ENCODE assay signal across 11 mouse cellular contexts in the genomic region with DNA sequence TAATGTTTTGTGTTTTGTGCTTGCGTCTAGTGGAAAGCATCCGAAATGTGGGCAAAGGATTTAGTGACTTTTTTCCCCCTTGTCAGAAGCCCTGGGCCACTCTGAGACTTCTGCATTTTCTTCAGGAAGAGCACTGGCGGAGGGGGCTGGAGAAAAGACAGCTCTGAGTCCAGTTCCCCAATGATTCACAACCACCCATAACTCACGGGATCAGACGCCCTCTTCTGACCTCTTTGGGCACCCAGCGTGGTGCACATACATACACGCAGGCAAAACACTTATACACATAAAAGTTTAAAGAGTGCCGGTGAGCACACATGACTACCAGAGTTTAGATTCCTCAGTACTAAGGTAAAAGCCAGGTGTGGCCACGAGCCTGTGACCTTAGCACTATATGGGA. TPM values are rescaled to one million over a fixed set of nuclear protein-coding genes. Genes with fewer than 3 reads are reported as not detected.
DNase-seq lines count a peak whose midpoint lies in the region; ATAC-seq and TF ChIP-seq lines count a peak whose summit lies in the region.
"Had no signal": no experiment of that assay in that cellular context is flagged by ENCODE, and none has a peak within 500 bp of the region (broad histone marks: within the 10 kb centered on the region; RNA-seq: fewer than 3 reads in every experiment).

No protein-coding gene starts in this region.

- peak overlapping the region; percentile 96 for H3K4me2 ChIP-seq in liver, embryonic 13.5 days

- no peak for DNase-seq in kidney, adult 2 months
- DNase-seq in kidney, postnatal 10 days: no peak
- peak; percentile 47 to 54 for DNase-seq in B cell, adult 2 months
- DNase-seq in ES-CJ7 (ENCODE audit: low read depth, low spot score): peak; percentile 58
- no peak for DNase-seq in liver, embryonic 13.5 days
- no peak for DNase-seq in retina, embryonic 14.5 days (ENCODE audit: low spot score)
- DNase-seq in urinary bladder, postnatal 10 days (ENCODE audit: low spot score): no peak
- no peak for DNase-seq in kidney, adult 8-10 months
- DNase-seq: kidney, postnatal 14 days had no signal

- WGBS in kidney, adult 2 months: 61% methylated on average over 9 of the region's 9 CpGs
- 32% methylated on average over 9 of the region's 9 CpGs for WGBS in liver, embryonic 13.5 days (ENCODE audit: insufficient replicate concordance)

- no peak for TF ChIP-seq POLR2A in kidney, adult 2 months (IDR thresholded peaks at IDR 0.05; ENCODE audit: low read depth, low read length)

- ATAC-seq in liver, embryonic 13.5 days (ENCODE audit: low read depth): no peak
- ATAC-seq: Patski had no signal

- H3K4me3 ChIP-seq in kidney, adult 2 months (ENCODE audit: insufficient read depth, low read depth, low read length): no peak overlapping the region
- H3K4me3 ChIP-seq in liver, embryonic 13.5 days (replicated peaks): no peak overlapping the region

- H3K9ac ChIP-seq in liver, embryonic 13.5 days: no peak overlapping the region

- H3K27ac ChIP-seq in kidney, adult 2 months (ENCODE audit: insufficient read depth, low read depth, low read length): no peak overlapping the region
- H3K27ac ChIP-seq in liver, embryonic 13.5 days: peak overlapping the region; percentile 80; the same call in 1 of the 2 replicates

- no peaks in the 10 kb centered on the region for H3K4me1 ChIP-seq in kidney, adult 2 months (ENCODE audit: control insufficient read depth, insufficient read depth, low read length)
- H3K4me1 ChIP-seq in liver, embryonic 13.5 days (replicated peaks): peaks cover 63% of the 10 kb centered on the region

- no peaks in the 10 kb centered on the region for H3K36me3 ChIP-seq in kidney, adult 2 months (ENCODE audit: control insufficient read depth, insufficient read depth, low read length)
- no peaks in the 10 kb centered on the region for H3K36me3 ChIP-seq in liver, embryonic 13.5 days

- TF ChIP-seq CTCF in kidney, adult 2 months (conservative IDR thresholded peaks at IDR 0.05; ENCODE audit: insufficient read depth, insufficient read length, low read depth, low read length): peak; percentile 36; the same call in 1 of the 2 replicates

- H3K9me3 ChIP-seq in liver, embryonic 13.5 days (replicated peaks): no peaks in the 10 kb centered on the region
- H3K9me3 ChIP-seq: heart, embryonic 15.5 days had no signal

- H3K27me3 ChIP-seq in kidney, adult 2 months (replicated peaks; ENCODE audit: control insufficient read depth, insufficient read depth, low read length): no peaks in the 10 kb centered on the region
- H3K27me3 ChIP-seq in liver, embryonic 13.5 days: peaks cover 44% of the 10 kb centered on the region
- H3K27me3 ChIP-seq: heart, embryonic 15.5 days had no signal

RNA-seq across cellular contexts. Expression of gene Sh3pxd2a, which starts 1.3 kb away (rescaled TPM):
- 14.9 and 15.5 TPM in 2 replicates for polyA plus RNA-seq in kidney, adult 2 months (2012; rRNA removed)
- polyA plus RNA-seq in liver, embryonic 13.5 days (2015; fragmentation: Nextera tagmentation; extraction: Ambion mirVana): 0.54 and 0.62 TPM in 2 replicates

Comparison
In these comparisons a context has a peak if more than half of its experiments do, and no peak if none do; other contexts are left out.
1. DNase-seq: peak in B cell, adult 2 months (2 of 2) and ES-CJ7 (single experiment); none in kidney, adult 2 months (single experiment), kidney, postnatal 10 days (single experiment), liver, embryonic 13.5 days (single experiment), retina, embryonic 14.5 days (single experiment), urinary bladder, postnatal 10 days (single experiment) and kidney, adult 8-10 months (0 of 2).